Mouse (Mus musculus) myocyte (in vitro differentiated cells): ENCODE data around the gene Rhou.

Source experiments
- CEBPB ChIP-seq: IDR thresholded peaks from 2 replicates; pipeline ENCODE4 v1.6.1; 2011; ENCODE audit warnings: mild to moderate bottlenecking, moderate library complexity; ENCODE audit not compliant: poor library complexity, insufficient read depth, severe bottlenecking
- E2F4 ChIP-seq: IDR thresholded peaks from one replicate; pipeline ENCODE4 v1.6.1; 2011; ENCODE audit warnings: mild to moderate bottlenecking, control low read depth, moderate library complexity; ENCODE audit not compliant: insufficient read depth
- POLR2A ChIP-seq: IDR thresholded peaks from one replicate; pipeline ENCODE4 v1.6.1; 2011; ENCODE audit warnings: low read depth, mild to moderate bottlenecking, control low read depth, moderate library complexity; ENCODE audit not compliant: insufficient read length

DNA sequence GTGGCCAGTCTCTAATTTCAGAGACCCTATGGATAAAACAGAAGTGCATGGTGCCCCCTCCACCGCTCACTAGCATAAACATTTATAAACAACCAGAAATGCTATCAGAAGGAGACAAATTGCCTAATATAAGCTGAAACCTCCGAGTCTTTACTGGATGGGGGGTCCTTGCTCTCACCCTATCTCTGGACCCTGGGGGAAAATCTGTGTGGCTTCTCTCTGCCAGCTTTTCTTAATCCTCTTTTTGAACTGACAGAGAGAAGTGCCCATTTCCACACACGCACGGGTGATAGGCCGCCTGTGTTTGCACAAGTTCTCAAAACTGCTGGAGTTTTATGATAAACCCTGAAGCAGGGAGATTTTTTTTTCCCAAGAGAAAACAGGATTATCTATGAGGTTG is 1.0 kb downstream of the Rhou start:
- TF ChIP-seq POLR2A = no peak
- no peak for TF ChIP-seq E2F4
- no peak for TF ChIP-seq CEBPB
